Mouse (Mus musculus) forebrain, embryonic 16.5 days (tissue): ENCODE results near the gene Sp2. TPM values are rescaled to one million over a fixed set of nuclear protein-coding genes. Genes with fewer than 3 reads are reported as not detected.

Experiments
- ATAC-seq: fragments of 200-750 bp; cut with Nextera tagmentation; 2 replicates; pipeline ENCODE4 v1.8.0; 2017; ENCODE audit warnings: mild to moderate bottlenecking, moderate library complexity
- H3K27ac ChIP-seq: fragments of 300-500 bp; sonication (generic); 2 replicates; pipeline ENCODE4 v1.5.1; 2014; ENCODE audit warnings: low read length, control low read depth
- H3K27me3 ChIP-seq: fragments of 300-500 bp; sonication (generic); replicated peaks from 2 replicates; pipeline ENCODE4 v1.6.1; 2014; ENCODE audit warnings: low read length; ENCODE audit not compliant: control insufficient read depth, insufficient read depth
- H3K36me3 ChIP-seq: fragments of 300-500 bp; sonication (generic); 2 replicates; pipeline ENCODE4 v1.6.1; 2014; ENCODE audit not compliant: control insufficient read depth, insufficient read depth
- H3K4me1 ChIP-seq: fragments of 300-500 bp; sonication (generic); replicated peaks from 2 replicates; pipeline ENCODE4 v1.6.1; 2014; ENCODE audit warnings: low read length; ENCODE audit not compliant: control insufficient read depth, insufficient read depth
- H3K4me2 ChIP-seq: fragments of 300-500 bp; sonication (generic); 2 replicates; pipeline ENCODE4 v1.6.1; 2014; ENCODE audit warnings: mild to moderate bottlenecking, low read length, control low read depth
- H3K4me3 ChIP-seq: fragments of 300-500 bp; sonication (generic); replicated peaks from 2 replicates; pipeline ENCODE4 v1.5.1; 2014; ENCODE audit warnings: mild to moderate bottlenecking, low read length, control low read depth
- H3K9ac ChIP-seq: fragments of 300-500 bp; sonication (generic); replicated peaks from 2 replicates; pipeline ENCODE4 v1.6.1; 2014; ENCODE audit warnings: low read depth, low read length, control low read depth
- H3K9me3 ChIP-seq: fragments of 300-500 bp; sonication (generic); 2 replicates; pipeline ENCODE4 v1.6.1; 2016; ENCODE audit warnings: low read length; ENCODE audit not compliant: control insufficient read depth
- WGBS: fragments of 180-500 bp; shearing (Covaris S2); extraction: QIAGEN DNeasy Blood & Tissue Kit; methylation state at CpG from one replicate; pipeline ENCODE4 v1.1.7; 2014; 5-methylcytosine and 5-hydroxymethylcytosine counted together
- polyA plus RNA-seq: library from polyadenylated mRNA; unstranded; fragments of >200 nt; fragmentation: Nextera tagmentation; extraction: Ambion mirVana; gene quantifications from 2 replicates; pipeline ENCODE4 v1.2.1, GENCODE M21; 2015

Sp2 gene
- polyA plus RNA-seq, 1 experiment from 2014 or later, result 16.3 TPM

DNA sequence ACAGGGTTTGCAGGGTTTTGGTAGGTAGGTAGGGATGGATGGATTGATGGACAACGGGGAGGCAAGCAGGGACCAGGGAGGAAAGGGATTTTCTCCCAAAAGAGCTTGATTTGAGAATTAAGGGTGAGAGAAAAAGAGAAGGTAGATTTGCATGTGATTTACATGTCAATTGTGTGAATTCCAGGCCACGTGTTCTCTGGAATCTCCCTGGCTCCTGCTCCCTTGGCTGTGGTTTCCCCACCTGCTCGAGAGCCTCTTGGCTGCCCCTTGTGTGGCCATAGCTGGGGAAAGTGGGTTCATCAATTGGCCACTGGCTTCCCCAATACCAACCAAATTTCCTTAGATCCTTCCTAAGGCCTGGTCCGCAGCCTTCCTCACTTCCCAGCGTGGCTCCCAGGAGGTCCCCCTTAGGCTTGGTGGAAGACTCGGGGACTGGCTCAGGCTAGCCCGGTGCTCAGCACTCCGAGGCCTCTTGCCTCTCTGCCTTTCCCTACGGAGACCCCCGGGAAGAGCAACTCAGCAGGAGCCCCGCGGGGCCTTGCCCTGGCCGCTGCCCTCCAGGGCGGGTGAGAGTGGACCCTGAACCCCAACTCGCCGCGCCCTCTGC is 14.1 kb upstream of the Sp2 start:
- Histone ChIP-seq H3K4me2 (peak overlapping the region; percentile 55), H3K27ac (no peak overlapping the region), H3K4me1 (peaks cover 13% of the 10 kb centered on the region), H3K36me3 (no peaks in the 10 kb centered on the region), H3K9ac (peak overlapping the region; percentile 59), H3K27me3 (no peaks in the 10 kb centered on the region), H3K9me3 (no peaks in the 10 kb centered on the region), H3K4me3 (peak overlapping the region; percentile 25)
- peak; percentile 47; the same call in 1 of the 2 replicates for ATAC-seq
- WGBS, result 4% methylated on average over 17 of the region's 17 CpGs

DNA sequence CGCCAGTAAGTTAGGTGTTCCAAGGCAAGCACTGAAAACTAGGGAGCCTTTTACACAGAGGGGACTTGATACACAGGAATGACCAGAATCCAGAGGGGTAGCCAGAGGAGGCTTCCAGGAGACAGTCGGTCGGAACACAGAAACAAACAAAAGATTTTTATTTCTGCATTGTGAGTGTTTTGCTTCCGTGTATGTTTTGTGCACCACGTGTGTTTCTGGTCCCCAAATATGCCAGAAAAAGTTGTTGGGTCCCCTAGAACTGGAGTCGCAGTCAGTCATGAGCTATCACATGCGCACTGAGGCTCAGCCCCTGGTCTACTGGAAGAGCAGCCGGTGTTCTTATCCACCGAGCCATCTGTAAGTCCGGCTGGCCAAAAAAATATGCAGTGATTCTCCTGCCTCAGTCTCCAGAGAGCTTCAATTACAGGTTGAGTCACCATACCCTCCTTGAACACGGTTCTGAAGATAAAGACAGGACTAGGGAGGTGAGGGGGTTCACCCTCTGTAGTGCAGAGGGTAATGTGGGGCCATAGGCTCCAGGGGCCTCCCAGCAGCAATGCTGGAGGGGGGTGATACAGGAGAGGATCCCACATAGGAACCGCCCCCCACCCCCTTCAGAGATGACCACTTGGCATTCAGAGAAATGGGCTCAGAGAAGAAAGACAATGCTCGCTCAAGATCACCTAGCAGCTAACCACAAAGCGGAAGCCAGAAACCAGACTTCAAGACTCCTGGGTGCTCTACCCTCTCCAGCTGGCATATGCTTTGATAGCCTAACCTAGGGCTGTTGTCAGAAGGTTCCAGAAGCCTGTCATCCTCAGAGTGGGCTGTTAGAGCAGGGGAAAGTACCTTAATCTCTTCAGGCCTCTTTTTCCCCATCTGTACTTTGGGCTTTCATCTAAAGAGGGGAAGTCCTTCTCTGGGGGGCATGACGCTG is 13.3 kb upstream of the Sp2 start:
- ATAC-seq, result no peak
- Histone ChIP-seq H3K27ac (no peak overlapping the region), H3K9ac (no peak overlapping the region), H3K9me3 (no peaks in the 10 kb centered on the region), H3K4me1 (peaks cover 13% of the 10 kb centered on the region), H3K27me3 (no peaks in the 10 kb centered on the region), H3K4me3 (no peak overlapping the region), H3K4me2 (no peak overlapping the region), H3K36me3 (no peaks in the 10 kb centered on the region)
- WGBS, result 82% methylated on average over 15 of the region's 15 CpGs

DNA sequence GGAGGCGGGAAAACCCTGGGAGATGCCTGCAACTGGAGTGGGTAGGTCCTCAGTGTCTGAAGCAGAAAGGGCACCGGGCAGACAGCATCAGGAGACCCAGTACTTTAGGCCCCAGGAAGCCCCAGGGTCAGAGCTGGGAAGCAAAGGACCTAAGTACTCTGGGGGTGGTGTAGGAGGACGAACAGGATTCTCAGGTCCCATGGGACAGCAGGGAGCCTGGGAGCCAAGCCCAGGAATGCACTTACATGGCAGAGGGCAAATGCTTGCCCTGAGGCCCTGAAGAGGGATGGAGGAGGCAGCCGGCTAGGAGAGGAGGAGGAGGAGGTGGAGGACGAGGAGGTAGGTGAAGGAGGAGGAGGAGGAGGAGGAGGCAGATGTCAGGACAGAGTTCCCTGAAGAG is 12.3 kb upstream of the Sp2 start:
- no peaks in the 10 kb centered on the region for H3K9me3 ChIP-seq
- H3K4me1 ChIP-seq, result peaks cover 13% of the 10 kb centered on the region
- no peaks in the 10 kb centered on the region for H3K36me3 ChIP-seq
- WGBS, result 31% methylated on average over 5 of the region's 5 CpGs
- no peak overlapping the region for H3K4me2 ChIP-seq
- no peak overlapping the region for H3K9ac ChIP-seq
- no peak overlapping the region for H3K27ac ChIP-seq
- H3K4me3 ChIP-seq, result no peak overlapping the region
- no peaks in the 10 kb centered on the region for H3K27me3 ChIP-seq
- no peak for ATAC-seq

DNA sequence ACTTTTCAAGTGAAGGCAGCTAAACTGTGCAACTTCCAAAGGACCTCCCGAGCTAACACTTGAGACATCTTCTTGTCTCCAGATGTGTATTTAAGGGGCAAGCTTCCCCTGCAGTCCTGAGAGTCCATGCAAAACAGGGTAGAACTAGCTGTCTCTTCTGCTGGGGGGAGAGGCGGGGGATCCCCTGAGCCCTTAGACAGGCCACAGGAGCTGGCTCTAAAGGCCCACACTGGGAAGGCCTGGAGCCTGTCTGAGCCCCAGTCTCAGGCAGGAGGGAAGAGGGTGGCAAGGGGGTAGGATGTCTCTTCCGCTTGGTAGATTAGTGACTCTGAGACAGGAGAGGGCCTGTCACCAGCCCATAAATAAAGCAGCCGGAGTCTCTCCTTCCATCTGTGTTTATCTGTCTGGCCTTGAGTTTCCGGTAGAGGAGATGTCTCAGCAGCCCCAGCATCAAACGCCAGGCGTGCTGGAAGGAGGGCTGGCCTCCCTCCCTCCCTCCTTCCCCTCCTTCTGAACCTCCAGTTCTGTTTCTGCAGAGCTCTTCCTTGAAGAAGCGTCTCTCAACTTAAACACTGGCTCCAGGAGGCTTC is 10.1 kb upstream of the Sp2 start:
- Histone ChIP-seq H3K4me2 (no peak overlapping the region), H3K4me3 (no peak overlapping the region), H3K4me1 (peaks cover 21% of the 10 kb centered on the region), H3K27ac (no peak overlapping the region), H3K36me3 (no peaks in the 10 kb centered on the region), H3K27me3 (0 out of 2 replicates have a peak, but pooled peaks cover 3% of the 10 kb centered on the region), H3K9ac (no peak overlapping the region), H3K9me3 (no peaks in the 10 kb centered on the region)
- WGBS, result 56% methylated on average over 8 of the region's 8 CpGs
- no peak for ATAC-seq

DNA sequence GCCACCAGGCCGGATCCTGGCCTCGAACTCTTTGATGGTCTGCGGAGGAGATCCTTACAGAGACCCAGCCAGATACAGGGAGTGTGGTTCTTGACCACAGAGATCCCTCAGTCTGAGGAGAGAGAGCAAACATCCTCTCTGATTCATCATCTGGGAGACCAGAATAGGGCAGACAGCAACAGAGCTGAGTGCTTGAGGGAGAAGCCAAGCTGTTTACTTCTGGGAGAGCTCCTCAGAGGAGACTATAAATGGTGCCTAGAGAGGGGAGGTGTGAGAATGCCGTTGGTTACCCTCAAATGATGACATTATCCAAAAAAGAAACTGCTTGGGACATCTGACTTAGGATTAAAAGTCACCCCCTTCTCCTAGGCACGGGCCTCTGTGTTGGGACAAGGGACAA is 8.7 kb upstream of the Sp2 start:
- peaks cover 13% of the 10 kb centered on the region for H3K4me1 ChIP-seq
- H3K36me3 ChIP-seq, result no peaks in the 10 kb centered on the region
- no peaks in the 10 kb centered on the region for H3K9me3 ChIP-seq
- no peak overlapping the region for H3K27ac ChIP-seq
- WGBS, result 76% methylated on average over 5 of the region's 5 CpGs
- H3K4me2 ChIP-seq, result no peak overlapping the region
- no peak overlapping the region for H3K9ac ChIP-seq
- no peak for ATAC-seq
- H3K27me3 ChIP-seq, result 0 out of 2 replicates have a peak, but pooled peaks cover 5% of the 10 kb centered on the region
- H3K4me3 ChIP-seq, result no peak overlapping the region

DNA sequence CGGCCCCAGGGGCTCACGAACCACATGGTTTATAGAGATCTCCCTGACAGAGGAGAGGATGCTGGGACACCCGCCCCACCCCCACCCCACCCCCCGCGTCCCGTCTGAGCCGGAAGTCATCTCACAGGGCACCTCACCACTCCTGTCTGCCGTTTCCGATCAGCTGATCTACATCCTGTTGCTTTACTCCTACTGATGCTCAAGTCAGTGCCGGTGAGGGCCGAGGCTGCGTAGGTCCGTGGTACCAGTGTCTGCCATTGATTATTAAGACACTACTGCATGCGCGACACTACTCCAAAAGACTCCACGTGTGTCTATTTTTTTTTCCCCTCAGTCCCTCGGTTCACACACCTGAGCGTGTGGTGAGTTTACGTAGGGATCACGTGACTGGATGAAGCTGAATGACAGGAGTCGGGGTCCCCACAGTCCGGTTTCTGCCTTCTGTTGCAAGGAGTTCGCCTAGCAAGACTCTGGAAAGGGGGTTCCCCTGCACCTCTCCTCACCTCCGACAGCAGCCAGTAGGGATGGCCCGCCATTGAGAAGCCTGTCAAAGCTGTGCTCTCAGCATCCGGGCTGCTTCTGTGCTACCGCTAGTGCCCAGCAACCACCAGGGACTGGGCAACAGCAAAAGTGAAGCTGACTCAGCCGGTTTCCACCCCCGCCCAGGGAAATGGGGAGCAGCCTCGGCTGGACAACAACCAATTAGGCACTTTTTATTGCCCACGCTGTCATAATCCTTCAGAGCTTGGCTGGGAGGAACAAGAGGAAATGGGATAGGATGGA is 5.3 kb upstream of the Sp2 start:
- peak overlapping the region; percentile 43 for H3K4me3 ChIP-seq
- H3K4me2 ChIP-seq, result peak overlapping the region; percentile 56
- H3K9ac ChIP-seq, result peak overlapping the region; percentile 45
- H3K27ac ChIP-seq, result no peak overlapping the region
- peak; percentile 71 for ATAC-seq
- peaks cover 11% of the 10 kb centered on the region for H3K27me3 ChIP-seq
- WGBS, result 6% methylated on average over 31 of the region's 31 CpGs
- H3K4me1 ChIP-seq, result peaks cover 12% of the 10 kb centered on the region
- no peaks in the 10 kb centered on the region for H3K36me3 ChIP-seq
- no peaks in the 10 kb centered on the region for H3K9me3 ChIP-seq

DNA sequence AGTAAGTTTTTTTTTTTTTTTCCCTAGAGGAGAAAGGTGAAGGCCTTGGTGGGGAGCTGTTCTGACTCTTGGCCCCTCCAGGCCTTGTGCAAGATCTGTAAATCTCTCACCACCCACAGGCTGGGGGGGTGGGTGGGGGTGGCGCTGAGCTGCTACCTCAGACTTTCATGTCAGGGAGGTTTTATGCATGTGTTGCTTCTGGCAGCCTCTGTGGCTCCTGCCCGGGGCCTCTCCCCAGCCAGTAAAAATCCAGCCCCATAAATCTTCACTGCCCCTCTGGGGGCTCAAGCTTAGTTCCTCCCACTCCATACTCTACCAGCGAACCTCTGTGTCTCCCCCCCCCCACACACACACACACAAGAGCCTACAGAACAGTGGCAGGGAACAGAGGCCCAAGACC is 3.7 kb upstream of the Sp2 start:
- H3K9me3 ChIP-seq, result no peaks in the 10 kb centered on the region
- H3K27me3 ChIP-seq, result peaks cover 11% of the 10 kb centered on the region
- H3K36me3 ChIP-seq, result no peaks in the 10 kb centered on the region
- H3K4me1 ChIP-seq, result peaks cover 15% of the 10 kb centered on the region
- no peak for ATAC-seq
- H3K4me3 ChIP-seq, result no peak overlapping the region
- 61% methylated on average over 3 of the region's 3 CpGs for WGBS
- H3K4me2 ChIP-seq, result no peak overlapping the region
- no peak overlapping the region for H3K27ac ChIP-seq
- H3K9ac ChIP-seq, result no peak overlapping the region

DNA sequence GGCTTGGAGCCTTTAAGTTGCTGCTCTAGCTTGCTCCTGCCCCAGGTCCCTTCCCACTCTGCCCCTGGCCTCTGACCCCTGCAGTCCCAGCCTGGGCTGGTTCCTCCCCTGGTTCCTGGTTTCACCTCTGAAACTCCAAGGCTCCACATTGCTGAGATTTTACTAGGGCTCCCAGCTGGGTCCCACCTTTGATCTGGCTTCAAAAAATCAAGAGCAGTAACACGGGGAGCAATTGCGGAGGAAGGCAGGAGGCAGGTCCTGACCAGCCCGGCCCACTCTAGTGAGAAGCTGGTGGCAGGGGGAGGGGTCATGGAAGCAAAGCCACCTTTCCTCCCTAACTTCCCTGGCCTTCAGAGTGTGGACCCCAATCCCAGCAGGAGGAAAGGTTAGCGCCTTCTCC is 2.1 kb upstream of the Sp2 start:
- Histone ChIP-seq H3K36me3 (no peaks in the 10 kb centered on the region), H3K4me3 (no peak overlapping the region), H3K27me3 (peaks cover 11% of the 10 kb centered on the region), H3K4me2 (no peak overlapping the region), H3K9ac (no peak overlapping the region), H3K4me1 (peaks cover 15% of the 10 kb centered on the region), H3K27ac (no peak overlapping the region), H3K9me3 (no peaks in the 10 kb centered on the region)
- ATAC-seq, result no peak
- 22% methylated on average over 4 of the region's 4 CpGs for WGBS

DNA sequence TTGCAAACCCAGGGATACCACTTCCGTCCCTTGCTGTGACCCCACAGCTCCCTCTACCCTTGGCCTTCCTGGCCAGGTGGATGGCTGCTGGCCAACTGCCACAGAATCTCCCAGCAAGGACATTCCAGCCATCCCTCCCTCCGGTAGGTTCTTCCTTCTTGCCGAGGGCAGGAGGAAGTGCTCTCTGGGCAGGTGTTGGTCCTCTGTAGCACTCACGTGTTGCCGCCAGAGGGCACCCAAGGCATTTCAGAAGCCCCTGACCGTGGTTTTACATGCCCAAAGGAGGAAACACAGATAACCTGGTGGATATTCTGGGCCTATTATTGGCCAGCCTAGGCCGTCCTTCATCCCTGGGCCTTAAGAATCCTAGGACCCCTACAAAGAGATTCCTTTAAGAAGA is 404 bp downstream of the Sp2 start:
- Histone ChIP-seq H3K36me3 (no peaks in the 10 kb centered on the region), H3K9ac (no peak overlapping the region), H3K4me1 (peaks cover 10% of the 10 kb centered on the region), H3K4me2 (peak overlapping the region; percentile 34; the same call in 1 of the 2 replicates), H3K27me3 (peaks cover 7% of the 10 kb centered on the region), H3K4me3 (no peak overlapping the region), H3K9me3 (no peaks in the 10 kb centered on the region), H3K27ac (no peak overlapping the region)
- 3% methylated on average over 7 of the region's 7 CpGs for WGBS
- no peak for ATAC-seq
